ENCODE assay signal across 14 mouse cellular contexts in genomic region chr17:10396863-10397262, GRCm38 (mm10).
DNase-seq lines count a peak whose midpoint lies in the region; ATAC-seq lines count a peak whose summit lies in the region.
"Had no signal": no experiment of that assay in that cellular context is flagged by ENCODE, and none has a peak within 500 bp of the region (broad histone marks: within the 10 kb centered on the region; RNA-seq: fewer than 3 reads in every experiment).

No protein-coding gene starts in this region.

- intact Hi-C loops in heart, postnatal 14 days (cut with DNase I): no loop called here

- peaks cover 5% of the 10 kb centered on the region; the same call in 1 of the 2 replicates for H3K4me1 ChIP-seq in forebrain, embryonic 14.5 days (ENCODE audit: control insufficient read depth, insufficient read depth, low read length)
- peaks cover 34% of the 10 kb centered on the region for H3K4me1 ChIP-seq in forebrain, embryonic 13.5 days
- peaks cover 47% of the 10 kb centered on the region for H3K4me1 ChIP-seq in heart, embryonic 16.5 days (ENCODE audit: control insufficient read depth, insufficient read depth, low read length)
- peaks cover 44% of the 10 kb centered on the region for H3K4me1 ChIP-seq in embryonic facial prominence, embryonic 10.5 days
- peaks cover 11% of the 10 kb centered on the region; the same call in 1 of the 2 replicates for H3K4me1 ChIP-seq in midbrain, embryonic 15.5 days

- DNase-seq in forebrain, embryonic 14.5 days (ENCODE audit: low spot score): no peak
- no peak for DNase-seq in heart, postnatal 14 days
- no peak for DNase-seq in embryonic facial prominence, embryonic 10.5 days (ENCODE audit: low spot score)
- no peak for DNase-seq in embryo, embryonic 9.5 days (ENCODE audit: extremely low spot score)
- DNase-seq: cerebellum, adult 11 months; embryo, embryonic 11 days; gastrocnemius, postnatal 14 days; kidney, postnatal 36 days had no signal

- no peak overlapping the region for H3K4me3 ChIP-seq in forebrain, embryonic 14.5 days (ENCODE audit: low read depth, low read length)
- no peak overlapping the region for H3K4me3 ChIP-seq in forebrain, embryonic 13.5 days
- no peak overlapping the region for H3K4me3 ChIP-seq in heart, embryonic 16.5 days (ENCODE audit: low read length)
- no peak overlapping the region for H3K4me3 ChIP-seq in embryonic facial prominence, embryonic 10.5 days
- no peak overlapping the region for H3K4me3 ChIP-seq in midbrain, embryonic 15.5 days

- H3K27ac ChIP-seq in forebrain, embryonic 14.5 days (ENCODE audit: low read depth, low read length): peak overlapping the region; percentile 1; the same call in 1 of the 2 replicates
- H3K27ac ChIP-seq in forebrain, embryonic 13.5 days: no peak overlapping the region
- H3K27ac ChIP-seq in heart, embryonic 16.5 days (ENCODE audit: low read length): peak overlapping the region; percentile 56
- H3K27ac ChIP-seq in embryonic facial prominence, embryonic 10.5 days (replicated peaks): 0 out of 2 replicates have a peak overlapping the region, but pooled peaks have one; percentile 44
- peak overlapping the region; percentile 35 for H3K27ac ChIP-seq in midbrain, embryonic 15.5 days
- H3K27ac ChIP-seq: liver, embryonic 14.5 days had no signal

- WGBS in forebrain, embryonic 14.5 days: 91% methylated on average over 6 of the region's 6 CpGs
- 81% methylated on average over 6 of the region's 6 CpGs for WGBS in forebrain, embryonic 13.5 days
- 68% methylated on average over 6 of the region's 6 CpGs for WGBS in heart, embryonic 16.5 days
- WGBS in embryonic facial prominence, embryonic 10.5 days: 89% methylated on average over 6 of the region's 6 CpGs
- 91% methylated on average over 6 of the region's 6 CpGs for WGBS in midbrain, embryonic 15.5 days

- no peaks in the 10 kb centered on the region for H3K27me3 ChIP-seq in forebrain, embryonic 14.5 days (replicated peaks; ENCODE audit: control insufficient read depth, insufficient read depth, low read length)
- no peaks in the 10 kb centered on the region for H3K27me3 ChIP-seq in forebrain, embryonic 13.5 days
- no peaks in the 10 kb centered on the region for H3K27me3 ChIP-seq in heart, embryonic 16.5 days (ENCODE audit: control insufficient read depth, insufficient read depth, low read length)
- peaks cover 12% of the 10 kb centered on the region; the same call in 1 of the 2 replicates for H3K27me3 ChIP-seq in embryonic facial prominence, embryonic 10.5 days (replicated peaks; ENCODE audit: low read depth, poor library complexity, severe bottlenecking)
- H3K27me3 ChIP-seq in midbrain, embryonic 15.5 days (replicated peaks): no peaks in the 10 kb centered on the region

- H3K9ac ChIP-seq in forebrain, embryonic 14.5 days (ENCODE audit: low read length): no peak overlapping the region
- no peak overlapping the region for H3K9ac ChIP-seq in forebrain, embryonic 13.5 days
- H3K9ac ChIP-seq in heart, embryonic 16.5 days (ENCODE audit: low read length): no peak overlapping the region; the same call in 1 of the 2 replicates
- H3K9ac ChIP-seq in midbrain, embryonic 15.5 days: no peak overlapping the region
- H3K9ac ChIP-seq: liver, embryonic 14.5 days had no signal

- no peaks in the 10 kb centered on the region for H3K9me3 ChIP-seq in forebrain, embryonic 14.5 days (replicated peaks; ENCODE audit: control insufficient read depth, low read length)
- no peaks in the 10 kb centered on the region for H3K9me3 ChIP-seq in forebrain, embryonic 13.5 days (replicated peaks)
- no peaks in the 10 kb centered on the region for H3K9me3 ChIP-seq in heart, embryonic 16.5 days (replicated peaks; ENCODE audit: control insufficient read depth, low read length)
- H3K9me3 ChIP-seq in embryonic facial prominence, embryonic 10.5 days: no peaks in the 10 kb centered on the region
- no peaks in the 10 kb centered on the region for H3K9me3 ChIP-seq in midbrain, embryonic 15.5 days

- no peak for ATAC-seq in forebrain, embryonic 14.5 days
- no peak for ATAC-seq in forebrain, embryonic 13.5 days
- no peak for ATAC-seq in heart, embryonic 16.5 days (replicated peaks; ENCODE audit: extremely low read depth, insufficient read depth, low FRiP score)
- ATAC-seq in midbrain, embryonic 15.5 days (replicated peaks): no peak
- ATAC-seq in granulocyte monocyte progenitor cell, adult 5-6 weeks (replicated peaks; ENCODE audit: poor library complexity, severe bottlenecking): no peak
- ATAC-seq: intestine, postnatal 0 days had no signal

- no peaks in the 10 kb centered on the region for H3K36me3 ChIP-seq in forebrain, embryonic 14.5 days (ENCODE audit: control insufficient read depth, insufficient read depth, low read length)
- H3K36me3 ChIP-seq in forebrain, embryonic 13.5 days (ENCODE audit: poor library complexity, severe bottlenecking): no peaks in the 10 kb centered on the region
- H3K36me3 ChIP-seq in heart, embryonic 16.5 days (ENCODE audit: control insufficient read depth, insufficient read depth): no peaks in the 10 kb centered on the region
- no peaks in the 10 kb centered on the region for H3K36me3 ChIP-seq in embryonic facial prominence, embryonic 10.5 days (replicated peaks)
- H3K36me3 ChIP-seq in midbrain, embryonic 15.5 days (replicated peaks): no peaks in the 10 kb centered on the region

- H3K4me2 ChIP-seq in forebrain, embryonic 14.5 days (ENCODE audit: low read length): no peak overlapping the region
- no peak overlapping the region for H3K4me2 ChIP-seq in forebrain, embryonic 13.5 days
- no peak overlapping the region for H3K4me2 ChIP-seq in heart, embryonic 16.5 days (ENCODE audit: low read depth, low read length)
- H3K4me2 ChIP-seq in midbrain, embryonic 15.5 days: no peak overlapping the region
